Mouse (Mus musculus) lung, embryonic 14.5 days (tissue): ENCODE data around the gene Irf1. TPM values are rescaled to one million over a fixed set of nuclear protein-coding genes. Genes with fewer than 3 reads are reported as not detected.

Source experiments
- ATAC-seq: fragments of 200-750 bp; cut with Nextera tagmentation; 2 replicates; pipeline ENCODE4 v1.8.0; 2017; ENCODE audit warnings: mild to moderate bottlenecking, moderate TSS enrichment, moderate library complexity; ENCODE audit not compliant: insufficient read depth
- DNase-seq: peaks from one replicate; pipeline ENCODE4 v3.0.0-alpha.2; 2015
- H3K27ac ChIP-seq: fragments of 300-500 bp; sonication (generic); 2 replicates; pipeline ENCODE4 v1.5.1; 2014; ENCODE audit warnings: low read depth, mild to moderate bottlenecking, moderate library complexity
- H3K27me3 ChIP-seq: fragments of 300-500 bp; sonication (generic); 2 replicates; pipeline ENCODE4 v1.6.1; 2014; ENCODE audit warnings: low read length, control low read depth; ENCODE audit not compliant: insufficient read depth
- H3K36me3 ChIP-seq: fragments of 300-500 bp; sonication (generic); 2 replicates; pipeline ENCODE4 v1.6.1; 2014; ENCODE audit warnings: control low read depth; ENCODE audit not compliant: insufficient read depth
- H3K4me1 ChIP-seq: fragments of 300-500 bp; sonication (generic); 2 replicates; pipeline ENCODE4 v1.6.1; 2014; ENCODE audit warnings: antibody characterized with exemption, control low read depth; ENCODE audit not compliant: insufficient read depth
- H3K4me2 ChIP-seq: fragments of 300-500 bp; sonication (generic); 2 replicates; pipeline ENCODE4 v1.6.1; 2014; ENCODE audit warnings: mild to moderate bottlenecking
- H3K4me3 ChIP-seq: fragments of 300-500 bp; sonication (generic); 2 replicates; pipeline ENCODE4 v1.5.1; 2014; ENCODE audit warnings: low read depth, low read length
- H3K9ac ChIP-seq: fragments of 300-500 bp; sonication (generic); 2 replicates; pipeline ENCODE4 v1.6.1; 2014
- H3K9me3 ChIP-seq: fragments of 300-500 bp; sonication (generic); 2 replicates; pipeline ENCODE4 v1.6.1; 2016; ENCODE audit warnings: low read depth, low read length, control low read depth
- CTCF ChIP-seq: IDR thresholded peaks from 2 replicates; pipeline ENCODE4 v1.5.1; 2016; ENCODE audit warnings: antibody characterized with exemption, low read depth
- WGBS: fragments of 180-500 bp; shearing (Covaris S2); extraction: QIAGEN DNeasy Blood & Tissue Kit; methylation state at CpG from one replicate; pipeline ENCODE4 v1.1.7; 2014; 5-methylcytosine and 5-hydroxymethylcytosine counted together
- polyA plus RNA-seq: library from polyadenylated mRNA; unstranded; fragments of >200 nt; fragmentation: Nextera tagmentation; extraction: Ambion mirVana; gene quantifications from 2 replicates; pipeline ENCODE4 v1.2.1, GENCODE M21; 2014

The Irf1 gene
- polyA plus RNA-seq, 1 experiment from 2014 or later, result 17.3 TPM

- ATAC-seq, result peak; percentile 93
- Histone ChIP-seq H3K4me3 (peak overlapping the region; percentile 10; the same call in 1 of the 2 replicates), H3K4me2 (peak overlapping the region; percentile 48), H3K9me3 (no peaks in the 10 kb centered on the region), H3K9ac (peak overlapping the region; percentile 2; the same call in 1 of the 2 replicates), H3K4me1 (no peaks in the 10 kb centered on the region), H3K27me3 (no peaks in the 10 kb centered on the region), H3K36me3 (no peaks in the 10 kb centered on the region), H3K27ac (no peak overlapping the region)
- WGBS, result 19% methylated on average over 17 of the region's 17 CpGs
- peak; percentile 97 for TF ChIP-seq CTCF
- DNase-seq, result peak; percentile 92
Observed at GRCm38 (mm10) chr11:53735682-53736245, 34.0 kb upstream of the Irf1 start.

- WGBS, result 45% methylated on average over 14 of the region's 14 CpGs
Observed at GRCm38 (mm10) chr11:53736771-53737572, 32.8 kb upstream of the Irf1 start.

GRCm38 (mm10) chr11:53737573-53737946 lies 32.3 kb upstream of the Irf1 start:
- Histone ChIP-seq H3K27me3 (no peaks in the 10 kb centered on the region), H3K27ac (no peak overlapping the region), H3K4me1 (no peaks in the 10 kb centered on the region), H3K9me3 (no peaks in the 10 kb centered on the region), H3K9ac (no peak overlapping the region), H3K36me3 (no peaks in the 10 kb centered on the region), H3K4me3 (no peak overlapping the region), H3K4me2 (no peak overlapping the region)
- TF ChIP-seq CTCF, result peak; percentile 60
- peak; percentile 64; the same call in 1 of the 2 replicates for ATAC-seq
- WGBS, result 22% methylated on average over 6 of the region's 6 CpGs
- DNase-seq, result peak; percentile 74

More at GRCm38 (mm10) chr11:53736771-53737572, 32.8 kb upstream of the Irf1 start:
- Histone ChIP-seq H3K27ac (no peak overlapping the region), H3K9ac (no peak overlapping the region), H3K4me1 (no peaks in the 10 kb centered on the region), H3K9me3 (no peaks in the 10 kb centered on the region), H3K4me2 (no peak overlapping the region), H3K36me3 (no peaks in the 10 kb centered on the region), H3K27me3 (no peaks in the 10 kb centered on the region), H3K4me3 (no peak overlapping the region)
- ATAC-seq (peak; percentile 88), DNase-seq (peak; percentile 93)
- TF ChIP-seq CTCF, result peak; percentile 86

- no peaks in the 10 kb centered on the region for H3K4me1 ChIP-seq
- no peaks in the 10 kb centered on the region for H3K27me3 ChIP-seq
- DNase-seq, result peak; percentile 70
- no peak overlapping the region for H3K9ac ChIP-seq
- H3K4me3 ChIP-seq, result no peak overlapping the region
- H3K9me3 ChIP-seq, result no peaks in the 10 kb centered on the region
- no peak for ATAC-seq
- H3K4me2 ChIP-seq, result no peak overlapping the region
- no peaks in the 10 kb centered on the region for H3K36me3 ChIP-seq
- WGBS, result 23% methylated on average over 5 of the region's 5 CpGs
- H3K27ac ChIP-seq, result no peak overlapping the region
- peak; percentile 47 for TF ChIP-seq CTCF
Observed at GRCm38 (mm10) chr11:53742353-53742752, 27.5 kb upstream of the Irf1 start.

- no peak overlapping the region for H3K9ac ChIP-seq
- no peaks in the 10 kb centered on the region for H3K9me3 ChIP-seq
- no peaks in the 10 kb centered on the region for H3K36me3 ChIP-seq
- ATAC-seq, result no peak
- H3K27ac ChIP-seq, result no peak overlapping the region
- no peaks in the 10 kb centered on the region for H3K27me3 ChIP-seq
- DNase-seq, result no peak
- 80% methylated on average over 2 of the region's 2 CpGs for WGBS
- no peak overlapping the region for H3K4me2 ChIP-seq
- TF ChIP-seq CTCF, result no peak
- no peaks in the 10 kb centered on the region for H3K4me1 ChIP-seq
- no peak overlapping the region for H3K4me3 ChIP-seq
Observed at GRCm38 (mm10) chr11:53745260-53745659, 24.6 kb upstream of the Irf1 start.

DNA sequence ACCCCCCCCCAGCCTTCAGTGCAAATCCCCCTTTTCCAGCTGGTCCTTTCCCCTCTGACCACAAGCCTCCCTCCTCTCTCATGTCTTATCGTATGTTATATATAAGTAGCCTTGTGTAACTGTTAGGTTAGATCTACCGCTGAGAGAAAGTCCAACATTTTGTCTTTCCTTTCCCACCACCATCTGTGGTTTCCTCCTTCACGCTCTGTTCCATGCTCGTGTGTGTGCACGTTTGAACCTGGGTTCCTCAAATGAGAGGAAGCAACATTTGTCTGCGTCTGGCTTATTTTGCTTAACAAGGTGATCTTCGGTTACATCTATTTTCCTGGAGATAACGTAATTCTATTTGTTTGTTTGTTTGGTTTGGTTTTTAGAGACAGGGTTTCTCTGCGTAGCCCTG lies 21.8 kb upstream of the Irf1 start:
- no peaks in the 10 kb centered on the region for H3K36me3 ChIP-seq
- no peak for TF ChIP-seq CTCF
- DNase-seq (no peak), ATAC-seq (no peak)
- H3K4me2 ChIP-seq, result no peak overlapping the region
- H3K4me1 ChIP-seq, result no peaks in the 10 kb centered on the region
- H3K27ac ChIP-seq, result no peak overlapping the region
- H3K9ac ChIP-seq, result no peak overlapping the region
- H3K9me3 ChIP-seq, result no peaks in the 10 kb centered on the region
- WGBS, result 86% methylated on average over 9 of the region's 9 CpGs
- H3K4me3 ChIP-seq, result no peak overlapping the region
- H3K27me3 ChIP-seq, result no peaks in the 10 kb centered on the region

GRCm38 (mm10) chr11:53748614-53749013 lies 21.2 kb upstream of the Irf1 start:
- no peak overlapping the region for H3K4me3 ChIP-seq
- 88% methylated on average over 6 of the region's 6 CpGs for WGBS
- H3K4me2 ChIP-seq, result no peak overlapping the region
- ATAC-seq (no peak), DNase-seq (no peak)
- no peak overlapping the region for H3K27ac ChIP-seq
- H3K4me1 ChIP-seq, result no peaks in the 10 kb centered on the region
- no peaks in the 10 kb centered on the region for H3K9me3 ChIP-seq
- TF ChIP-seq CTCF, result no peak
- no peaks in the 10 kb centered on the region for H3K27me3 ChIP-seq
- no peaks in the 10 kb centered on the region for H3K36me3 ChIP-seq
- H3K9ac ChIP-seq, result no peak overlapping the region
